Comparison of ENCODE assay signal across 39 mouse cellular contexts in the genomic region with DNA sequence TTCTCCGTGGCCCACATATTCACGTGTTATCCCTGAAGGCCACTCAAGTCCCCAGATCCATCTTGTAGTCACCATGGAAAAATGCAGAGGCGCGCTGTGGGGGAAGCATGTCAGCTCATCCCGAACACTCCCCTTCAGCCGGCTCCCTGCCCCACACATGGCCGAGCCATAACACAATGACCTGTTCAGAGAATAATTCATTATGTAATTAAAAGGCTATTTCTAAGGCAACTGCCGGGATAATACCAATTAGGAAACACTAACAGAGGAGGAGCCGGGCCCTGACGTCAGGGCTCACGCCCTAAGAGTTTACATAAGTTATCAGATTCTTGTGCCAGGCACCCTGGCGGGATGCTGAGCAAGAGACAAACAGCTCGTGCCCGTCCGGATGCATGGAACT. TPM values are rescaled to one million over a fixed set of nuclear protein-coding genes. Genes with fewer than 3 reads are reported as not detected.
DNase-seq lines count a peak whose midpoint lies in the region; ATAC-seq and TF ChIP-seq lines count a peak whose summit lies in the region.
"Had no signal": no experiment of that assay in that cellular context is flagged by ENCODE, and none has a peak within 500 bp of the region (broad histone marks: within the 10 kb centered on the region; RNA-seq: fewer than 3 reads in every experiment).

No protein-coding gene starts in this region.

- no peak overlapping the region for H3K4me2 ChIP-seq in intestine, embryonic 14.5 days (ENCODE audit: low read length)
- no peak overlapping the region for H3K4me2 ChIP-seq in intestine, embryonic 15.5 days (replicated peaks)
- H3K4me2 ChIP-seq: embryonic facial prominence, embryonic 15.5 days; forebrain, embryonic 12.5 days; heart, embryonic 15.5 days; hindbrain, embryonic 12.5 days; kidney, embryonic 15.5 days; limb, embryonic 13.5 days; liver, embryonic 11.5 days; midbrain, embryonic 15.5 days had no signal

- WGBS in intestine, embryonic 14.5 days = 64% methylated on average over 15 of the region's 15 CpGs
- 63% methylated on average over 15 of the region's 15 CpGs for WGBS in intestine, embryonic 15.5 days
- 90% methylated on average over 15 of the region's 15 CpGs for WGBS in thymus, adult 2 months

- H3K36me3 ChIP-seq in intestine, embryonic 14.5 days (ENCODE audit: control insufficient read depth, insufficient read depth, low read length) = no peaks in the 10 kb centered on the region
- no peaks in the 10 kb centered on the region for H3K36me3 ChIP-seq in intestine, embryonic 15.5 days
- no peaks in the 10 kb centered on the region for H3K36me3 ChIP-seq in thymus, adult 2 months (ENCODE audit: control insufficient read depth, insufficient read depth, low read length)
- H3K36me3 ChIP-seq: embryonic facial prominence, embryonic 10.5 days; embryonic facial prominence, embryonic 15.5 days; forebrain, embryonic 12.5 days; heart, embryonic 15.5 days; hindbrain, embryonic 12.5 days; kidney, embryonic 15.5 days; limb, embryonic 13.5 days; midbrain, embryonic 15.5 days had no signal

- TF ChIP-seq CTCF in thymus, adult 2 months (IDR thresholded peaks at IDR 0.05; ENCODE audit: borderline replicate concordance, control insufficient read depth, extremely low read depth, insufficient read depth, low read length, poor library complexity) = no peak

- no peaks in the 10 kb centered on the region for H3K27me3 ChIP-seq in intestine, embryonic 14.5 days (replicated peaks; ENCODE audit: control insufficient read depth, insufficient read depth, low read length)
- H3K27me3 ChIP-seq in intestine, embryonic 15.5 days (replicated peaks) = no peaks in the 10 kb centered on the region
- H3K27me3 ChIP-seq in thymus, adult 2 months (ENCODE audit: control insufficient read depth, insufficient read depth, low read length) = no peaks in the 10 kb centered on the region
- H3K27me3 ChIP-seq: embryonic facial prominence, embryonic 15.5 days; forebrain, embryonic 12.5 days; heart, embryonic 15.5 days; hindbrain, embryonic 12.5 days; kidney, embryonic 15.5 days; limb, embryonic 13.5 days had no signal

- ATAC-seq in intestine, embryonic 14.5 days (replicated peaks; ENCODE audit: low FRiP score, low TSS enrichment, low read depth) = no peak
- no peak for ATAC-seq in intestine, embryonic 15.5 days
- ATAC-seq: forebrain, postnatal 0 days; hindbrain, postnatal 0 days; intestine, postnatal 0 days; midbrain, embryonic 15.5 days had no signal

- no peak overlapping the region for H3K27ac ChIP-seq in intestine, embryonic 14.5 days (ENCODE audit: low read depth)
- no peak overlapping the region for H3K27ac ChIP-seq in intestine, embryonic 15.5 days
- no peak overlapping the region for H3K27ac ChIP-seq in thymus, adult 2 months (ENCODE audit: control insufficient read depth, insufficient read depth, low read length)
- H3K27ac ChIP-seq: embryonic facial prominence, embryonic 10.5 days; forebrain, embryonic 12.5 days; heart, embryonic 15.5 days; hindbrain, embryonic 12.5 days; hindbrain, postnatal 0 days; kidney, embryonic 15.5 days; layer of hippocampus, adult 2 months; limb, embryonic 13.5 days; midbrain, embryonic 15.5 days had no signal

- H3K9me3 ChIP-seq in intestine, embryonic 14.5 days (ENCODE audit: control insufficient read depth, low read length) = no peaks in the 10 kb centered on the region
- no peaks in the 10 kb centered on the region for H3K9me3 ChIP-seq in intestine, embryonic 15.5 days
- H3K9me3 ChIP-seq: embryonic facial prominence, embryonic 10.5 days; embryonic facial prominence, embryonic 15.5 days; forebrain, embryonic 12.5 days; heart, embryonic 15.5 days; hindbrain, embryonic 12.5 days; kidney, embryonic 15.5 days; limb, embryonic 13.5 days; midbrain, embryonic 15.5 days had no signal

- no peak overlapping the region for H3K9ac ChIP-seq in intestine, embryonic 14.5 days (ENCODE audit: low read length)
- H3K9ac ChIP-seq in intestine, embryonic 15.5 days = no peak overlapping the region
- H3K9ac ChIP-seq: embryonic facial prominence, embryonic 15.5 days; forebrain, embryonic 12.5 days; forebrain, postnatal 0 days; heart, embryonic 15.5 days; hindbrain, embryonic 12.5 days; kidney, embryonic 15.5 days; limb, embryonic 13.5 days; midbrain, embryonic 15.5 days had no signal

- no peaks in the 10 kb centered on the region for H3K4me1 ChIP-seq in intestine, embryonic 14.5 days (replicated peaks; ENCODE audit: control insufficient read depth, insufficient read depth, low read length)
- no peaks in the 10 kb centered on the region for H3K4me1 ChIP-seq in intestine, embryonic 15.5 days (replicated peaks)
- no peaks in the 10 kb centered on the region for H3K4me1 ChIP-seq in thymus, adult 2 months (replicated peaks; ENCODE audit: control insufficient read depth, insufficient read depth, low read length)
- H3K4me1 ChIP-seq: heart, embryonic 15.5 days; kidney, embryonic 15.5 days; limb, embryonic 13.5 days had no signal

- H3K4me3 ChIP-seq in intestine, embryonic 14.5 days (ENCODE audit: low read depth, low read length) = no peak overlapping the region
- H3K4me3 ChIP-seq in intestine, embryonic 15.5 days (replicated peaks) = no peak overlapping the region
- no peak overlapping the region for H3K4me3 ChIP-seq in thymus, adult 2 months (ENCODE audit: control insufficient read depth, insufficient read depth, low read length)
- H3K4me3 ChIP-seq: embryonic facial prominence, embryonic 10.5 days; embryonic facial prominence, embryonic 15.5 days; forebrain, embryonic 12.5 days; heart, embryonic 15.5 days; hindbrain, embryonic 12.5 days; kidney, embryonic 15.5 days; layer of hippocampus, adult 2 months; limb, embryonic 13.5 days; midbrain, embryonic 15.5 days had no signal

- peak; percentile 22 to 61 for DNase-seq in adrenal gland, adult (ENCODE audit: inconsistent age in 2 of 2, low spot score in 1 of 2)
- DNase-seq in adrenal gland, adult 18-20 months (ENCODE audit: low spot score in 2 of 2) = no peak
- DNase-seq in intestine, embryonic 14.5 days (ENCODE audit: low spot score) = peak; percentile 47
- peak; percentile 6 for DNase-seq in R1 (ENCODE audit: low read depth, low spot score)
- DNase-seq in lung, postnatal 25 days (ENCODE audit: low spot score) = peak; percentile 47
- DNase-seq in thymus, adult 2 months = no peak
- DNase-seq in urinary bladder, adult 2 months (ENCODE audit: low spot score) = no peak
- DNase-seq: cerebellum, adult 8-10 months; cerebellum, postnatal 25 days; forebrain, postnatal 0 days; heart, postnatal 36 days; kidney, postnatal 36 days; spleen, adult 18-20 months; thymus, adult 18-20 months; thymus, postnatal 4 days had no signal

- TF ChIP-seq POLR2A in thymus, adult 2 months (IDR thresholded peaks at IDR 0.05; ENCODE audit: control insufficient read depth, extremely low read depth, insufficient read depth, low read length, poor library complexity) = no peak

RNA-seq across cellular contexts. Expression of a gene that starts 36.8 kb away (rescaled TPM):
- not detected for total RNA-seq in adrenal gland, adult 18-20 months (2021)
- not detected in 2 replicates for polyA plus RNA-seq in intestine, embryonic 14.5 days (2014; fragmentation: Nextera tagmentation; extraction: Ambion mirVana)
- polyA plus RNA-seq in intestine, embryonic 15.5 days (2015; fragmentation: Nextera tagmentation; extraction: Ambion mirVana) = not detected in 2 replicates
- not detected in 2 replicates for polyA plus RNA-seq in thymus, adult 2 months (2012; rRNA removed)
- not detected in 2 replicates for polyA plus RNA-seq in urinary bladder, adult 2 months (2012; rRNA removed)
- total RNA-seq: CH12.LX; forebrain, postnatal 0 days; gastrocnemius, adult 8-10 months; gastrocnemius, postnatal 4 days; heart, postnatal 36 days; hindbrain, postnatal 0 days; layer of hippocampus, adult 2 months; layer of hippocampus, postnatal 25 days; left cerebral cortex, adult 8-10 months; left cerebral cortex, postnatal 36 days; neutrophil, adult 5-6 weeks had no signal
- polyA plus RNA-seq: C2C12; embryonic facial prominence, embryonic 10.5 days; embryonic facial prominence, embryonic 15.5 days; heart, embryonic 15.5 days; hindbrain, embryonic 12.5 days; hindbrain, postnatal 0 days; intestine, postnatal 0 days; kidney, embryonic 15.5 days; limb, embryonic 13.5 days; liver, embryonic 11.5 days; liver, embryonic 16.5 days; midbrain, embryonic 15.5 days; neural tube, embryonic 11.5 days; stomach, embryonic 16.5 days had no signal

RNA-seq across cellular contexts. Expression of a gene that starts 50.8 kb away (rescaled TPM):
- not detected for total RNA-seq in adrenal gland, adult 18-20 months (2021)
- not detected in 2 replicates for polyA plus RNA-seq in intestine, embryonic 14.5 days (2014; fragmentation: Nextera tagmentation; extraction: Ambion mirVana)
- polyA plus RNA-seq in intestine, embryonic 15.5 days (2015; fragmentation: Nextera tagmentation; extraction: Ambion mirVana) = not detected in 2 replicates
- polyA plus RNA-seq in thymus, adult 2 months (2012; rRNA removed) = not detected in 2 replicates
- polyA plus RNA-seq in urinary bladder, adult 2 months (2012; rRNA removed) = not detected in 2 replicates
- total RNA-seq: CH12.LX; forebrain, postnatal 0 days; gastrocnemius, adult 8-10 months; gastrocnemius, postnatal 4 days; heart, postnatal 36 days; hindbrain, postnatal 0 days; layer of hippocampus, adult 2 months; layer of hippocampus, postnatal 25 days; left cerebral cortex, adult 8-10 months; left cerebral cortex, postnatal 36 days; neutrophil, adult 5-6 weeks had no signal
- polyA plus RNA-seq: C2C12; embryonic facial prominence, embryonic 10.5 days; embryonic facial prominence, embryonic 15.5 days; forebrain, embryonic 12.5 days; forebrain, postnatal 0 days; heart, embryonic 15.5 days; hindbrain, embryonic 12.5 days; hindbrain, postnatal 0 days; intestine, postnatal 0 days; kidney, embryonic 15.5 days; limb, embryonic 13.5 days; liver, embryonic 11.5 days; liver, embryonic 16.5 days; midbrain, embryonic 15.5 days; neural tube, embryonic 11.5 days; stomach, embryonic 16.5 days had no signal

RNA-seq across cellular contexts. Expression of a gene that starts 59.1 kb away (rescaled TPM):
- total RNA-seq in adrenal gland, adult 18-20 months (2021) = not detected
- polyA plus RNA-seq in intestine, embryonic 14.5 days (2014; fragmentation: Nextera tagmentation; extraction: Ambion mirVana) = not detected in 2 replicates
- not detected in 2 replicates for polyA plus RNA-seq in intestine, embryonic 15.5 days (2015; fragmentation: Nextera tagmentation; extraction: Ambion mirVana)
- polyA plus RNA-seq in thymus, adult 2 months (2012; rRNA removed) = not detected in 2 replicates
- polyA plus RNA-seq in urinary bladder, adult 2 months (2012; rRNA removed) = 0.06 TPM in 1 of 2 replicates, not detected in the other
- total RNA-seq: CH12.LX; forebrain, postnatal 0 days; gastrocnemius, adult 8-10 months; gastrocnemius, postnatal 4 days; heart, postnatal 36 days; hindbrain, postnatal 0 days; layer of hippocampus, adult 2 months; layer of hippocampus, postnatal 25 days; left cerebral cortex, adult 8-10 months; left cerebral cortex, postnatal 36 days; neutrophil, adult 5-6 weeks had no signal
- polyA plus RNA-seq: C2C12; forebrain, embryonic 12.5 days; forebrain, postnatal 0 days; heart, embryonic 15.5 days; hindbrain, embryonic 12.5 days; hindbrain, postnatal 0 days; intestine, postnatal 0 days; kidney, embryonic 15.5 days; liver, embryonic 11.5 days; liver, embryonic 16.5 days; midbrain, embryonic 15.5 days; stomach, embryonic 16.5 days had no signal

Comparison
In these comparisons a context has a peak if more than half of its experiments do, and no peak if none do; other contexts are left out.
1. DNase-seq: peak in adrenal gland, adult (2 of 2), intestine, embryonic 14.5 days (single experiment), R1 (single experiment) and lung, postnatal 25 days (single experiment); none in adrenal gland, adult 18-20 months (0 of 2), thymus, adult 2 months (single experiment) and urinary bladder, adult 2 months (single experiment).